Mouse (Mus musculus) kidney, adult 10 weeks (tissue): ENCODE results near the gene Foxc1. TPM values are rescaled to one million over a fixed set of nuclear protein-coding genes. Genes with fewer than 3 reads are reported as not detected.

Source experiments
- polyA plus RNA-seq: library from polyadenylated mRNA; stranded (reverse); fragments of 350-450 nt; fragmentation: Illumina TruSeq; extraction: RNeasy Lipid Tissue Mini Kit (QIAGEN cat#74804); gene quantifications from one replicate; pipeline ENCODE4 v1.2.3, GENCODE M21; 2014; ENCODE audit warnings: low read depth, low replicate concordance

The Foxc1 gene
- 11.3 TPM for polyA plus RNA-seq

GRCm38 (mm10) chr13:31806428-31806832, at the start of gene Foxc1:
Gene Foxc1, plus strand, starts transcription at chr13:31806633.

Other genes with a start within 250 kb of the Foxc1 start
- 0.16 TPM for gene A530084C06Rik, start 247.3 kb upstream of the Foxc1 start, polyA plus RNA-seq
- not detected for gene Foxf2, start 180.8 kb upstream of the Foxc1 start, polyA plus RNA-seq